Mouse (Mus musculus) heart, adult 2 months (tissue): ENCODE results near the gene Gm20388. TPM values are rescaled to one million over a fixed set of nuclear protein-coding genes. Genes with fewer than 3 reads are reported as not detected.
A peak's percentile ranks its signal among the peaks of the same experiment; 100 is the strongest.

ENCODE experiments used
- DNase-seq, 2 experiments: peaks; one replicate each; pipeline ENCODE4 v3.0.0; 2021
- H3K27ac ChIP-seq: fragments of 200-600 bp; 2 replicates; pipeline ENCODE4 v1.8.1; 2022
- H3K27me3 ChIP-seq: fragments of 200-500 bp; 2 replicates; pipeline ENCODE4 v1.6.1; 2012; ENCODE audit warnings: mild to moderate bottlenecking, low read length, inconsistent platforms, mixed read lengths; ENCODE audit not compliant: control insufficient read depth, insufficient read depth
- H3K36me3 ChIP-seq: fragments of 200-500 bp; 2 replicates; pipeline ENCODE4 v1.6.1; 2012; ENCODE audit warnings: low read length, inconsistent platforms; ENCODE audit not compliant: control insufficient read depth, insufficient read depth
- H3K4me1 ChIP-seq: fragments of 200-500 bp; 2 replicates; pipeline ENCODE4 v1.6.1; 2011; ENCODE audit warnings: low read length; ENCODE audit not compliant: control insufficient read depth, insufficient read depth
- H3K4me3 ChIP-seq: fragments of 200-600 bp; 2 replicates; pipeline ENCODE4 v1.8.1; 2022
- H3K79me2 ChIP-seq: fragments of 200-500 bp; replicated peaks from 2 replicates; pipeline ENCODE4 v1.6.1; 2012; ENCODE audit warnings: mild to moderate bottlenecking, inconsistent platforms, low read length, moderate library complexity, mixed read lengths; ENCODE audit not compliant: control insufficient read depth, insufficient read depth
- H3K9ac ChIP-seq: fragments of 200-500 bp; 2 replicates; pipeline ENCODE4 v1.6.1; 2012; ENCODE audit warnings: low read depth, mild to moderate bottlenecking, control low read depth, inconsistent platforms, low read length, mixed read lengths
- CTCF ChIP-seq: fragments of 200-600 bp; IDR thresholded peaks from 2 replicates; pipeline ENCODE4 v1.8.1; 2022; ENCODE audit warnings: antibody characterized with exemption, mild to moderate bottlenecking, moderate library complexity
- EP300 ChIP-seq: fragments of 200-500 bp; IDR thresholded peaks from 2 replicates; pipeline ENCODE4 v1.6.1; 2011; ENCODE audit warnings: low read depth, low read length, control low read depth; ENCODE audit not compliant: insufficient read depth
- POLR2A ChIP-seq: fragments of 200-500 bp; IDR thresholded peaks from 2 replicates; pipeline ENCODE4 v1.6.1; 2011; ENCODE audit warnings: mild to moderate bottlenecking, low read depth, low read length, control low read depth; ENCODE audit not compliant: insufficient read depth
- WGBS: fragments of 180-500 bp; shearing (Covaris S2); methylation state at CpG from one replicate; pipeline ENCODE4 v1.1.7; 2018; 5-methylcytosine and 5-hydroxymethylcytosine counted together
- intact Hi-C: fragments of 180-260 bp; cut with DNase I; formaldehyde crosslinking; loops from one replicate; pipeline ENCODE4 v1.15.1; 2025
- polyA plus RNA-seq: library from polyadenylated mRNA; depleted of rRNA; stranded (reverse); fragments of >200 nt; gene quantifications from 2 replicates; pipeline ENCODE4 v1.2.3, GENCODE M21; 2012
- total RNA-seq, 2 experiments: library from RNA; stranded (reverse); gene quantifications; 2 replicates each; pipeline ENCODE4 v1.2.3; 2021

The Gm20388 gene
- total and polyA plus RNA-seq, 3 experiments = 1.8 to 32.3 TPM; not detected in 1

DNA sequence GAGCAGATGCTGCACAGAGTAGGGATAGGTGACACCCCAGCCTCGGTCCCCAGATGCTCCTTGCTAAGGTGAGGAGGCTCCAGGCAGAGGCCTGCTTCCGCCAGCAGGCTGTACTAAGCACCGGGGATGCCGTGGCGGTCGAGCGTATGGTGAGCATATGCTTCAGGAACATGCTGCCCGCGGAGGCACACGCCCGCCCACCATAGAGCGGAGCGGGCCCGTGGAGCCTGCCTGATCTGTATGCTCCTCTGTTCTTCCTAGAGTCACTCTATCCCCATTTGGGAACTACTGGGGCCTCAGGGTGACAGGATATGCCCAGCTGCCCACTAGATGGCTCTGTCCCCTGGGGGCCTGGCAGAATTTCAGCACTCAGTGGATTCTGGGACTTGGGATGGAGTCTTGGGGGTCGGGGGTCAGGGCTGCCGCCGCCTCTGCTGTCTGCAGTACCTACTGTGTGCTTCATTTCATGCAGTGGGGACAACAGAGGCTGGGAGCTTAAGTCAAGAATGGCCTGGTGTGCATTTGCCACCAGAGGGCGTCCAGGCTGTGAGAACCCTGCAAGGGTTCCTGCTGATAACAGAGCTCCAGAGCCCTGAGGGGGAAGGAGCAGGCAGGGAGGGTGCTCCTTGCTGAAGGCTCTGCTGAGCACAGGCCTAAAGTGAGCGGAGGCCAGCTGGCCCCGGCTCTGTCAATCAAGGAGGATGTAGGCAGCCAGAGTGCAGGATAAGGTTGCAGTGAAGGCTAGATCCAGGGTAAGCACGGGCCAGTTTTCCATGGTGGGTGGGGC lies 377.7 kb downstream of the Gm20388 start:
- Histone ChIP-seq H3K4me3 (no peak overlapping the region), H3K79me2 (no peaks in the 10 kb centered on the region), H3K9ac (no peak overlapping the region), H3K27ac (peak overlapping the region; percentile 71; the same call in 1 of the 2 replicates), H3K4me1 (peaks cover 27% of the 10 kb centered on the region), H3K27me3 (no peaks in the 10 kb centered on the region), H3K36me3 (no peaks in the 10 kb centered on the region)
- DNase-seq = peak; percentile 67 to 72
- TF ChIP-seq CTCF = peak; percentile 85
- no peak for TF ChIP-seq EP300
- WGBS = 52% methylated on average over 21 of the region's 21 CpGs
- intact Hi-C loops = loop anchor here (5.0 kb wide), 1 partner anchor 309 kb away; no protein-coding TSS in a partner anchor

DNA sequence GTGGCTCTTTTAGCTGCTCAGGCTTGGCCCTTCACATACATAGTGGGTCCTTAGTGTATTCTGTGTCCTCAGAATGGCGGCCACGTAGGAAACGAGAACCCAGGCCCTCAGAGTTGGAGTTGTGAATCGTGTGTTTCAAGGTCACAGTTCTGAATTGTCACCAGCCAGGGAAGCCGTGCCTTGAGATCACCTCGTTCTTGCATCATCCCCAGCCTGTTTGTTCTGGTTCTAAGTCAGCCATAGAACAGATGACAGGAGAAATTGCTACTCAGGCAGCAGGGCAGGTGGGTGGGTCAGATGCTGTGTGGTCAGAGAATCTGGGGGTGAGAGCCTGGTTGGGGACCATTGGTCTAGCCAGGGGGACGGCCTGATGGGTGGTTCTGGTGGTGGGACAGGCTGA lies 378.6 kb downstream of the Gm20388 start:
- Histone ChIP-seq H3K36me3 (no peaks in the 10 kb centered on the region), H3K27ac (peak overlapping the region; percentile 71), H3K27me3 (no peaks in the 10 kb centered on the region), H3K79me2 (no peaks in the 10 kb centered on the region), H3K9ac (no peak overlapping the region), H3K4me3 (no peak overlapping the region), H3K4me1 (peaks cover 28% of the 10 kb centered on the region)
- no peak for DNase-seq
- intact Hi-C loops = loop anchor here (5.0 kb wide), 1 partner anchor 308 kb away; no protein-coding TSS in a partner anchor
- WGBS = 60% methylated on average over 7 of the region's 7 CpGs
- TF ChIP-seq EP300 = no peak
- no peak for TF ChIP-seq CTCF
- no peak for TF ChIP-seq POLR2A

DNA sequence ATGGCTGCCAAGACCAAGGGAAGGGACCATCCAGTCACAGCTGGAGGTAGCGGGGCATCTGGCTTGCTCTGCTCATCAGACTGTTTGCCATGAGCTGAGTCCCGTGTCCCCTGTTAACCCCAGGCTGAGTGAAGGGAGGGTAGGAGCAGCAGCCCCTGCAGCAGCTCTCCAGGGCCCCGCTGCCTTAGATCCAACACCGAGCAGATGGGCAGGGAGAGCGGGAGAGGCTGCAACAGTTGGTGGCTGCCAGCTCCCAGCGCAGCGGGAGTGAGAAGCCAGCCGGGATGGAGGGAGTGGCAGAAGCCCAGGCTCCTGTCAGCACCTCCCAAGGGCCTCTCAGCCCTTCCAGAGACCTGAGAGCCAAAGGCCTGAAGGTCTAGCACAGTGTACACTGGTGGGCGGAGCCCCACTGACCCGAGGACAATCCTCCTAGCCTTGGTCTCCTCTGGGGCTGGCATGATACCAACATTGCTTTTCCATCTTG lies 379.1 kb downstream of the Gm20388 start:
- TF ChIP-seq CTCF (no peak), EP300 (peak; percentile 67; the same call in 1 of the 2 replicates)
- peak; percentile 88 to 91 for DNase-seq
- Histone ChIP-seq H3K79me2 (no peaks in the 10 kb centered on the region), H3K27me3 (no peaks in the 10 kb centered on the region), H3K9ac (no peak overlapping the region), H3K36me3 (no peaks in the 10 kb centered on the region), H3K4me3 (no peak overlapping the region), H3K27ac (peak overlapping the region; percentile 71), H3K4me1 (peaks cover 25% of the 10 kb centered on the region)
- intact Hi-C loops = loop anchor here (5.0 kb wide), 1 partner anchor 308 kb away; no protein-coding TSS in a partner anchor
- 40% methylated on average over 10 of the region's 10 CpGs for WGBS

DNA sequence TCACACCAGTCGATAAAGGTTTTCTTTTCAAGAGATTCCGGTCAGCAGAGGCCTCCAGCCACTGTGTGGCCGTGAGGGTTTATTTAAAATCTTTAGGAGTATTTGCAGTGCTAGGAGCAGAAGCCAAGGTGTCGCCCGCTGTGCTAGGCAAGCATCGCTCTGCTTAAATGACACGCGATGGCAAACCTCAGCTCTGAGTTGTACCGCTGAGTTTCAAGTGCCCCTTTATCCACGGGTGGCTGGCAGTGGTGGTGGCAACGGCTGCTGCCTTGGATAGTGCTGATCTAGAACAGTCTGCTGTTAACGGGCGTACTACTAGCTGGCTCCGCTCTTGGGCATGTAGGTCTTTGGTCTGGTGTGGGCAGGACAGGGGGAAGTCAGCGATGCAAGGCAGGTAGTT lies 380.0 kb downstream of the Gm20388 start:
- Histone ChIP-seq H3K79me2 (no peaks in the 10 kb centered on the region), H3K36me3 (no peaks in the 10 kb centered on the region), H3K9ac (no peak overlapping the region), H3K4me1 (peaks cover 18% of the 10 kb centered on the region), H3K27me3 (no peaks in the 10 kb centered on the region), H3K27ac (no peak overlapping the region), H3K4me3 (no peak overlapping the region)
- WGBS = 73% methylated on average over 15 of the region's 15 CpGs
- TF ChIP-seq CTCF (no peak), POLR2A (no peak), EP300 (no peak)
- intact Hi-C loops = no loop called here
- no peak for DNase-seq

DNA sequence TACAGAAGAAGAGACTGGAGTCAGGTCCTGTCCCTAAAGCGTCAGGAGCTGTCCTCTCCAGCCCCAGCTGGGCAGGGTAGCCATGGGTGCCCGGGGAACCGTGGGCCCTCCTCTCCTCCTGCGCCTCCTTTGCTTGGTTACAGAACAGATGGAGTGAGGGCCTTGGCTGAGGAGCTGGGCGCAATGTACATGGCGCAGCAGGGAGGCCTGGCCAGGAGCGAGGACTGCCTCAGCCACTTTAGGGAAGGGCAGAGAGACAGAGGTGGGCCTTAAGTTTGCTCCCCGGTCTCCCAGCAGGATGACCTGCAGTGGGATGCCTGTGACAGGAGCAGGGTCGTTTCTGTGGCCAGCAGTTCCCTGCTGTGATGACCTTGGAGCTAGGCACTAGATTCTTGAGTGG lies 381.0 kb downstream of the Gm20388 start:
- H3K36me3 ChIP-seq = no peaks in the 10 kb centered on the region
- DNase-seq = no peak
- no peaks in the 10 kb centered on the region for H3K27me3 ChIP-seq
- 90% methylated on average over 9 of the region's 9 CpGs for WGBS
- H3K27ac ChIP-seq = no peak overlapping the region
- no peaks in the 10 kb centered on the region for H3K79me2 ChIP-seq
- no peak for TF ChIP-seq CTCF
- TF ChIP-seq EP300 = no peak
- TF ChIP-seq POLR2A = no peak
- peaks cover 14% of the 10 kb centered on the region for H3K4me1 ChIP-seq
- no peak overlapping the region for H3K4me3 ChIP-seq
- intact Hi-C loops = no loop called here
- H3K9ac ChIP-seq = no peak overlapping the region
